Mouse (Mus musculus): ENCODE results near the gene Olfr294.

Olfr294 gene

GRCm38 (mm10) chr7:86616543-86616942 lies at the start of gene Olfr294:
Gene Olfr294, minus strand, starts transcription at chr7:86616643.
- DNase-seq (ENCODE audit: low read depth in 1 of 2, low spot score in 2 of 2): no peak

- DNase-seq (ENCODE audit: low read depth in 1 of 2, low spot score in 2 of 2): no peak
Observed at GRCm38 (mm10) chr7:86648761-86649160, 32.3 kb upstream of the Olfr294 start, which contains the start of gene Olfr293. Gene Olfr293, plus strand, starts transcription at chr7:86649061.

- DNase-seq (ENCODE audit: low read depth in 1 of 2, low spot score in 2 of 2): no peak
Observed at GRCm38 (mm10) chr7:86583562-86583961, 32.9 kb downstream of the Olfr294 start, which contains the start of gene Olfr295. Gene Olfr295, plus strand, starts transcription at chr7:86583862.
